Mouse (Mus musculus) cerebellum, postnatal 14 days (tissue): ENCODE results near the gene Gsdme.
A peak's percentile ranks its signal among the peaks of the same experiment; 100 is the strongest.

ENCODE experiments used
- DNase-seq, 2 experiments: peaks; one replicate each; pipeline ENCODE4 v3.0.0; 2021; ENCODE audit warnings: mixed read lengths in 2 of 2

Gene Gsdme

GRCm38 (mm10) chr6:50244126-50244525 is 19.5 kb downstream of the Gsdme start:
- DNase-seq = no peak

GRCm38 (mm10) chr6:50240437-50240836 is 23.2 kb downstream of the Gsdme start:
- no peak for DNase-seq

- DNase-seq = no peak
Observed at GRCm38 (mm10) chr6:50239902-50240301, 23.8 kb downstream of the Gsdme start.

- DNase-seq = no peak
Observed at GRCm38 (mm10) chr6:50237963-50238362, 25.7 kb downstream of the Gsdme start.

- DNase-seq = no peak
Observed at GRCm38 (mm10) chr6:50232984-50233383, 30.7 kb downstream of the Gsdme start.

GRCm38 (mm10) chr6:50231288-50231687 is 32.4 kb downstream of the Gsdme start:
- DNase-seq = no peak

GRCm38 (mm10) chr6:50228180-50228579 is 35.5 kb downstream of the Gsdme start:
- DNase-seq = no peak

GRCm38 (mm10) chr6:50225232-50225631 is 38.4 kb downstream of the Gsdme start:
- DNase-seq = no peak

- no peak for DNase-seq
Observed at GRCm38 (mm10) chr6:50223606-50224005, 40.1 kb downstream of the Gsdme start.

GRCm38 (mm10) chr6:50222986-50223385 is 40.7 kb downstream of the Gsdme start:
- DNase-seq = no peak

GRCm38 (mm10) chr6:50222351-50222750 is 41.3 kb downstream of the Gsdme start:
- no peak for DNase-seq

- DNase-seq = peak; percentile 45 to 59
Observed at GRCm38 (mm10) chr6:50220863-50221262, 42.8 kb downstream of the Gsdme start.

GRCm38 (mm10) chr6:50219066-50219465 is 44.6 kb downstream of the Gsdme start:
- DNase-seq = no peak

GRCm38 (mm10) chr6:50218628-50219027 is 45.0 kb downstream of the Gsdme start:
- DNase-seq = no peak

GRCm38 (mm10) chr6:50215986-50216385 is 47.7 kb downstream of the Gsdme start:
- DNase-seq = no peak

- DNase-seq = no peak
Observed at GRCm38 (mm10) chr6:50215373-50215745, 48.3 kb downstream of the Gsdme start.

- no peak for DNase-seq
Observed at GRCm38 (mm10) chr6:50214711-50215372, 48.8 kb downstream of the Gsdme start.

- no peak for DNase-seq
Observed at GRCm38 (mm10) chr6:50205093-50205492, 58.6 kb downstream of the Gsdme start.

- DNase-seq = no peak
Observed at GRCm38 (mm10) chr6:50204356-50204755, 59.3 kb downstream of the Gsdme start.

GRCm38 (mm10) chr6:50193851-50194250 is 69.8 kb downstream of the Gsdme start:
- DNase-seq = no peak

GRCm38 (mm10) chr6:50192822-50193221 is 70.8 kb downstream of the Gsdme start:
- no peak for DNase-seq

- no peak for DNase-seq
Observed at GRCm38 (mm10) chr6:50192169-50192568, 71.5 kb downstream of the Gsdme start.

GRCm38 (mm10) chr6:50191605-50192004 is 72.1 kb downstream of the Gsdme start:
- DNase-seq = no peak

GRCm38 (mm10) chr6:50189376-50189775 is 74.3 kb downstream of the Gsdme start:
- no peak for DNase-seq

- DNase-seq = no peak
Observed at GRCm38 (mm10) chr6:50187955-50188354, 75.7 kb downstream of the Gsdme start.
